Mouse (Mus musculus) liver, embryonic 14.5 days (tissue): Measurements from ENCODE around the gene Brsk1.

Experiments used
- CTCF ChIP-seq: IDR thresholded peaks from 2 replicates; pipeline ENCODE4 v1.5.1; 2016; ENCODE audit warnings: antibody characterized with exemption, low read depth, control low read depth
- EP300 ChIP-seq: IDR thresholded peaks from 2 replicates; pipeline ENCODE4 v1.6.1; 2016; ENCODE audit warnings: antibody characterized with exemption, low read depth

DNA sequence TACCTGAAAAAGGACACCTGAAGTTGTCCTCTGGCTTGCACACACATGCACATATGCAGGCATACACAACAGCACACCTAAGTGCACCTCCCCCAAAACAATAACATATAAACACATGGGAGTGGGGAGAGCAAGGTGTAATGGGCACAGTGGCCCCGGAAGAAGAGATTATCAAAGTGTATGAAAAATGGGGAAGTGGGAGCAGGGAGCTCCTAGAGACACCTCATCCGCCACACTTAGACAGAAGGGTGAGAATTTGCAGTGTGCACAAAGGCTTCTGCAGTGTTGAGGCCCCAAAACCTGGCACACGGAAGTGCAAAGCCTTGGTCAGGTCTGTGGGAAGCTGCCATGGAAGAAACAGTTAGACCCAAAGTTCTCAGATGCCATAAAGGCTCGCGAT, 40.7 kb downstream of the Brsk1 start:
- TF ChIP-seq EP300: no peak
- TF ChIP-seq CTCF: no peak
